Mouse (Mus musculus) MEL (cell line): ENCODE measurements at regions not wholly inside any gene's neighbourhood (a gene's known extent, or its start where the extent isn't known, plus 50 kb on each side); places are given as distances from the start of the nearest gene placed in this dataset.

Experiments used
- DNase-seq: peaks from one replicate; pipeline ENCODE4 v3.0.0; 2011; ENCODE audit warnings: low read depth, low spot score
- H3K27ac ChIP-seq: 2 replicates; pipeline ENCODE4 v1.5.1; 2012; ENCODE audit warnings: low read depth, mild to moderate bottlenecking, control low read depth, low read length, moderate library complexity; ENCODE audit not compliant: control insufficient read depth
- H3K27me3 ChIP-seq, 2 experiments: fragments of 150-350 bp in 1 of 2; sonication (generic) in 1 of 2; 2 replicates each; pipeline ENCODE4 v1.6.1; 2012; ENCODE audit warnings: low read length in 2 of 2, mild to moderate bottlenecking in 2 of 2, improper control_type of control experiment in 1 of 2, moderate library complexity in 1 of 2; ENCODE audit not compliant: insufficient read depth in 2 of 2, control insufficient read depth in 1 of 2
- H3K36me3 ChIP-seq, 2 experiments: 2 replicates each; pipeline ENCODE4 v1.6.1; 2012 to 2014; ENCODE audit warnings: low read length in 2 of 2, improper control_type of control experiment in 1 of 2, inconsistent platforms in 1 of 2, mild to moderate bottlenecking in 1 of 2; ENCODE audit not compliant: insufficient read depth in 2 of 2, control insufficient read depth in 1 of 2
- H3K4me1 ChIP-seq, 2 experiments: fragments of 150-350 bp in 1 of 2; sonication (generic) in 1 of 2; 2 replicates each; pipeline ENCODE4 v1.6.1; 2012; ENCODE audit warnings: low read length in 2 of 2, improper control_type of control experiment in 1 of 2, mild to moderate bottlenecking in 1 of 2; ENCODE audit not compliant: insufficient read depth in 2 of 2, control insufficient read depth in 1 of 2
- H3K4me3 ChIP-seq, 2 experiments: fragments of 150-350 bp in 1 of 2; sonication (generic) in 1 of 2; 2 replicates each; pipeline ENCODE4 v1.5.1; 2012; ENCODE audit warnings: low read depth in 2 of 2, low read length in 2 of 2, mild to moderate bottlenecking in 2 of 2, moderate library complexity in 2 of 2, control low read depth in 1 of 2, improper control_type of control experiment in 1 of 2; ENCODE audit not compliant: control insufficient read depth in 1 of 2, insufficient read depth in 1 of 2
- H3K79me2 ChIP-seq: 2 replicates; pipeline ENCODE4 v1.6.1; 2012; ENCODE audit warnings: mild to moderate bottlenecking, low read length, moderate library complexity; ENCODE audit not compliant: control insufficient read depth, poor library complexity, insufficient read depth
- H3K9ac ChIP-seq: 2 replicates; pipeline ENCODE4 v1.6.1; 2012; ENCODE audit warnings: low read depth, mild to moderate bottlenecking, control low read depth, low read length, moderate library complexity; ENCODE audit not compliant: control insufficient read depth, poor library complexity, severe bottlenecking
- H3K9me3 ChIP-seq: fragments of 150-350 bp; sonication (generic); replicated peaks from 2 replicates; pipeline ENCODE4 v1.6.1; 2012; ENCODE audit warnings: mild to moderate bottlenecking, low read length, improper control_type of control experiment, moderate library complexity; ENCODE audit not compliant: insufficient read depth
- CHD2 ChIP-seq: IDR thresholded peaks from 2 replicates; pipeline ENCODE4 v1.6.1; 2011; ENCODE audit warnings: low read length, improper control_type of control experiment
- CTCF ChIP-seq, 3 experiments: IDR thresholded peaks in 2 of 3; conservative IDR thresholded peaks in 1 of 3; 2 replicates each; pipeline ENCODE4 v1.5.1; 2011 to 2012; ENCODE audit warnings: low read length in 3 of 3, low read depth in 2 of 3, mild to moderate bottlenecking in 2 of 3, improper control_type of control experiment in 1 of 3, inconsistent platforms in 1 of 3, mixed read lengths in 1 of 3, moderate library complexity in 1 of 3; ENCODE audit not compliant: control insufficient read depth in 1 of 3, insufficient read depth in 1 of 3, poor library complexity in 1 of 3, severe bottlenecking in 1 of 3
- EP300 ChIP-seq, 2 experiments: IDR thresholded peaks; 2 replicates each; pipeline ENCODE4 v1.6.1; 2011; ENCODE audit warnings: improper control_type of control experiment in 2 of 2, low read length in 2 of 2, low read depth in 1 of 2, mild to moderate bottlenecking in 1 of 2
- GABPA ChIP-seq: IDR thresholded peaks from 2 replicates; pipeline ENCODE4 v1.6.1; 2012; ENCODE audit warnings: low read depth, mild to moderate bottlenecking, inconsistent platforms, low read length, improper control_type of control experiment, moderate library complexity
- HCFC1 ChIP-seq: IDR thresholded peaks from 2 replicates; pipeline ENCODE4 v1.6.1; 2012; ENCODE audit warnings: low read depth, mild to moderate bottlenecking, inconsistent platforms, low read length, improper control_type of control experiment, moderate library complexity
- JUND ChIP-seq: IDR thresholded peaks from 2 replicates; pipeline ENCODE4 v1.6.1; 2011; ENCODE audit warnings: low read depth, mild to moderate bottlenecking, improper control_type of control experiment, low read length
- KAT2A ChIP-seq: conservative IDR thresholded peaks from 2 replicates; pipeline ENCODE4 v1.6.1; 2012; ENCODE audit warnings: low read depth, low read length, improper control_type of control experiment, inconsistent platforms
- MAZ ChIP-seq: IDR thresholded peaks from 2 replicates; pipeline ENCODE4 v1.6.1; 2012; ENCODE audit warnings: low read depth, mild to moderate bottlenecking, inconsistent platforms, low read length, improper control_type of control experiment
- MEF2A ChIP-seq: IDR thresholded peaks from 2 replicates; pipeline ENCODE4 v1.6.1; 2014; ENCODE audit warnings: low read depth, mild to moderate bottlenecking, inconsistent platforms, low read length, improper control_type of control experiment; ENCODE audit not compliant: poor library complexity, insufficient replicate concordance, severe bottlenecking; ENCODE audit errors: extremely low read depth
- MXI1 ChIP-seq: IDR thresholded peaks from 2 replicates; pipeline ENCODE4 v1.6.1; 2011; ENCODE audit warnings: mild to moderate bottlenecking, low read depth, low read length, improper control_type of control experiment
- MYB ChIP-seq: IDR thresholded peaks from 2 replicates; pipeline ENCODE4 v1.6.1; 2011; ENCODE audit warnings: mild to moderate bottlenecking, low read depth, low read length, improper control_type of control experiment
- NRF1 ChIP-seq: IDR thresholded peaks from 2 replicates; pipeline ENCODE4 v1.6.1; 2014; ENCODE audit warnings: low read depth, mild to moderate bottlenecking, inconsistent platforms, low read length, improper control_type of control experiment, moderate library complexity; ENCODE audit not compliant: poor library complexity, insufficient read depth, severe bottlenecking
- POLR2AphosphoS5 ChIP-seq: IDR thresholded peaks from 2 replicates; pipeline ENCODE4 v1.6.1; 2012; ENCODE audit warnings: low read depth, borderline replicate concordance, mild to moderate bottlenecking, inconsistent platforms, low read length, moderate library complexity, mixed read lengths
- RAD21 ChIP-seq: IDR thresholded peaks from 2 replicates; pipeline ENCODE4 v1.6.1; 2011; ENCODE audit warnings: mild to moderate bottlenecking, low read depth, low read length, improper control_type of control experiment
- TAL1 ChIP-seq: IDR thresholded peaks from 2 replicates; pipeline ENCODE4 v1.6.1; 2012; ENCODE audit warnings: mild to moderate bottlenecking, inconsistent platforms, low read length, moderate library complexity, mixed read lengths
- ZKSCAN1 ChIP-seq: IDR thresholded peaks from 2 replicates; pipeline ENCODE4 v1.6.1; 2012; ENCODE audit warnings: low read depth, mild to moderate bottlenecking, inconsistent platforms, low read length, improper control_type of control experiment, moderate library complexity

DNA sequence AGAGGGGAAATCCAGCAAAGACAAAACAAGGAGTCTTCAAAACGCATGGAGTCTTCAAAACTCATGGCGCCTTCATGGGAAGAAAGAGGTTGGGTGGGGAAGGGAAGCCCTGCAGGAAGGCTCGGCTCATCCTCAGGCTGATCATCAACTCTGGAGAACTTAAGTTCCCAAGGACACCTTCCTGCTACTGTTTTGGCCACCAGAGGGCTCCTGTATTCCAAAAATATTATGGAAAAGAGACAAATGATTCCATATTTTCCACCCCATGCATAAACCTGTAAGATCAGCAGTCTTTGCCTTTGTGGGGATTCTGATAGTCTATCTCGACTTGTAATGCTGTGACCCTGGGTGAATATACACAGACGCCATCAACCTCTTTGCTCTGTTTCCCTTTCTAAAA, 121.7 kb upstream of the Parp11 start:
- peaks cover 14 to 27% of the 10 kb centered on the region in 2 experiments for H3K4me1 ChIP-seq
- H3K9ac ChIP-seq: no peak overlapping the region
- no peak for DNase-seq
- no peaks in the 10 kb centered on the region for H3K9me3 ChIP-seq
- H3K27ac ChIP-seq: no peak overlapping the region
- TF ChIP-seq KAT2A (no peak), CTCF (IDR thresholded peaks at IDR 0.05 in 2 of 3, conservative IDR thresholded peaks at IDR 0.05 in 1 of 3; ENCODE audit: control insufficient read depth in 1 of 3, insufficient read depth in 1 of 3, low read depth in 2 of 3, low read length in 3 of 3, poor library complexity in 1 of 3, severe bottlenecking in 1 of 3) (peak in 2 of 3 experiments; percentile 17 to 27; a peak in 2 of 6 replicates)
- H3K79me2 ChIP-seq: no peaks in the 10 kb centered on the region
- H3K36me3 ChIP-seq: peaks cover 0 to 20% of the 10 kb centered on the region in 2 experiments; a peak in 2 of 4 replicates
- H3K27me3 ChIP-seq: no peaks in the 10 kb centered on the region
- H3K4me3 ChIP-seq: no peak overlapping the region

GRCm38 (mm10) chr6:127325596-127326332, 120.9 kb upstream of the Parp11 start:
- Histone ChIP-seq H3K9ac (no peak overlapping the region), H3K36me3 (peaks cover 0 to 16% of the 10 kb centered on the region in 2 experiments; a peak in 2 of 4 replicates), H3K27me3 (no peaks in the 10 kb centered on the region), H3K4me3 (no peak overlapping the region), H3K27ac (no peak overlapping the region), H3K79me2 (no peaks in the 10 kb centered on the region; the same call in 1 of the 2 replicates), H3K9me3 (no peaks in the 10 kb centered on the region)
- DNase-seq: no peak
- TF ChIP-seq JUND: no peak
- TF ChIP-seq NRF1: peak; percentile 23; the same call in 1 of the 2 replicates
- TF ChIP-seq, all 39 proteins: peak for 1
- H3K4me1 ChIP-seq: peaks cover 14 to 27% of the 10 kb centered on the region in 2 experiments

GRCm38 (mm10) chr6:127326333-127326729, 120.3 kb upstream of the Parp11 start:
- no peak overlapping the region for H3K4me3 ChIP-seq
- H3K36me3 ChIP-seq: peaks cover 0 to 15% of the 10 kb centered on the region in 2 experiments; a peak in 2 of 4 replicates
- TF ChIP-seq MXI1 (no peak), CHD2 (no peak), GABPA (no peak), EP300 (IDR thresholded peaks at IDR 0.05; ENCODE audit: low read depth in 1 of 2, low read length in 2 of 2) (no peak), TAL1 (no peak), ZKSCAN1 (no peak), RAD21 (no peak), POLR2AphosphoS5 (no peak), HCFC1 (no peak), MEF2A (no peak), MAZ (no peak), MYB (no peak)
- no peak for DNase-seq
- H3K4me1 ChIP-seq: peaks cover 12 to 31% of the 10 kb centered on the region in 2 experiments
- no peaks in the 10 kb centered on the region; the same call in 1 of the 2 replicates for H3K79me2 ChIP-seq
- H3K9ac ChIP-seq: no peak overlapping the region
- H3K27ac ChIP-seq: no peak overlapping the region
- no peaks in the 10 kb centered on the region for H3K9me3 ChIP-seq
- H3K27me3 ChIP-seq: no peaks in the 10 kb centered on the region
